ENCODE assay signal across 29 mouse cellular contexts in genomic region chr2:80311350-80311749, GRCm38 (mm10). TPM values are rescaled to one million over a fixed set of nuclear protein-coding genes. Genes with fewer than 3 reads are reported as not detected.
"Had no signal": no experiment of that assay in that cellular context is flagged by ENCODE, and none has a peak within 500 bp of the region (broad histone marks: within the 10 kb centered on the region; RNA-seq: fewer than 3 reads in every experiment).

No protein-coding gene starts in this region.

- H3K4me3 ChIP-seq: layer of hippocampus, adult 2 months; lung, embryonic 15.5 days; midbrain, embryonic 12.5 days; midbrain, embryonic 15.5 days; neural tube, embryonic 12.5 days; neural tube, embryonic 15.5 days had no signal

- H3K27me3 ChIP-seq: lung, embryonic 15.5 days; midbrain, embryonic 12.5 days; midbrain, embryonic 15.5 days; neural tube, embryonic 12.5 days; neural tube, embryonic 15.5 days had no signal

- H3K9me3 ChIP-seq: lung, embryonic 15.5 days; midbrain, embryonic 12.5 days; midbrain, embryonic 15.5 days; neural tube, embryonic 12.5 days; neural tube, embryonic 15.5 days had no signal

- H3K27ac ChIP-seq: kidney, postnatal 0 days; layer of hippocampus, adult 2 months; liver, embryonic 14.5 days; lung, embryonic 15.5 days; midbrain, embryonic 12.5 days; midbrain, embryonic 15.5 days; neural tube, embryonic 12.5 days; neural tube, embryonic 15.5 days; stomach, postnatal 0 days had no signal

- ATAC-seq: intestine, postnatal 0 days; midbrain, embryonic 15.5 days had no signal

- DNase-seq: kidney, adult 2 months; kidney, postnatal 25 days; layer of hippocampus, adult 9-11 months; lung, adult 18-20 months; lung, postnatal 10 days; lung, postnatal 36 days; right cerebral cortex, adult 18-20 months; right cerebral cortex, postnatal 14 days; thymus, adult 2 months; thymus, postnatal 14 days had no signal

- H3K36me3 ChIP-seq: lung, embryonic 15.5 days; midbrain, embryonic 12.5 days; midbrain, embryonic 15.5 days; neural tube, embryonic 12.5 days; neural tube, embryonic 15.5 days had no signal

RNA-seq across cellular contexts. Expression of gene Prdx6b, which starts 19.1 kb away (rescaled TPM):
- total RNA-seq: layer of hippocampus, adult 2 months; layer of hippocampus, postnatal 25 days; left cerebral cortex, adult 18-20 months; left cerebral cortex, postnatal 25 days had no signal
- polyA plus RNA-seq: intestine, postnatal 0 days; kidney, embryonic 14.5 days; kidney, postnatal 0 days; large intestine, adult 2 months; limb, embryonic 11.5 days; limb, embryonic 14.5 days; liver, embryonic 11.5 days; liver, embryonic 14.5 days; lung, embryonic 15.5 days; midbrain, embryonic 12.5 days; midbrain, embryonic 15.5 days; neural tube, embryonic 12.5 days; neural tube, embryonic 15.5 days; stomach, embryonic 14.5 days; stomach, postnatal 0 days; thymus, adult 2 months had no signal
